Mouse (Mus musculus): ENCODE data around the gene Gm6657. TPM values are rescaled to one million over a fixed set of nuclear protein-coding genes. Genes with fewer than 3 reads are reported as not detected.

The Gm6657 gene
- polyA plus RNA-seq (2011; ENCODE audit: insufficient read depth, insufficient read length, low replicate concordance, missing spikeins): not detected in 2 replicates

- TF ChIP-seq POLR2A (IDR thresholded peaks at IDR 0.05; ENCODE audit: borderline replicate concordance, control insufficient read depth, low read depth, low read length): no peak
- TF ChIP-seq CTCF (IDR thresholded peaks at IDR 0.05; ENCODE audit: control insufficient read depth, insufficient read depth, low read length): no peak
- Histone ChIP-seq H3K4me1 (ENCODE audit: control insufficient read depth, insufficient read depth, low read length) (no peaks in the 10 kb centered on the region), H3K4me3 (replicated peaks; ENCODE audit: control insufficient read depth, low read depth, low read length) (no peak within 1 kb of the TSS), H3K27ac (ENCODE audit: control insufficient read depth, insufficient read depth, low read depth, low read length, poor library complexity) (no peak within 1 kb of the TSS)
Measured at GRCm38 (mm10) chr12:78193942-78194341, at the start of gene Gm6657. TSS of gene Gm6657 (plus strand) at chr12:78194242.

GRCm38 (mm10) chr12:78153308-78154002 lies 40.6 kb upstream of the Gm6657 start:
- Histone ChIP-seq H3K27ac (ENCODE audit: control insufficient read depth, insufficient read depth, low read depth, low read length, poor library complexity) (no peak overlapping the region), H3K4me1 (ENCODE audit: control insufficient read depth, insufficient read depth, low read length) (no peaks in the 10 kb centered on the region), H3K4me3 (replicated peaks; ENCODE audit: control insufficient read depth, low read depth, low read length) (no peak overlapping the region)
- WGBS: 60% methylated on average over 7 of the region's 7 CpGs
- TF ChIP-seq POLR2A (IDR thresholded peaks at IDR 0.05; ENCODE audit: borderline replicate concordance, control insufficient read depth, low read depth, low read length): no peak
- TF ChIP-seq CTCF (IDR thresholded peaks at IDR 0.05; ENCODE audit: control insufficient read depth, insufficient read depth, low read length): no peak

GRCm38 (mm10) chr12:78170178-78170577 lies 23.9 kb upstream of the Gm6657 start:
- TF ChIP-seq POLR2A (IDR thresholded peaks at IDR 0.05; ENCODE audit: borderline replicate concordance, control insufficient read depth, low read depth, low read length) (no peak), CTCF (IDR thresholded peaks at IDR 0.05; ENCODE audit: control insufficient read depth, insufficient read depth, low read length) (no peak)
- H3K27ac ChIP-seq (ENCODE audit: control insufficient read depth, insufficient read depth, low read depth, low read length, poor library complexity): no peak overlapping the region

GRCm38 (mm10) chr12:78173945-78174344 lies 20.1 kb upstream of the Gm6657 start:
- TF ChIP-seq CTCF (IDR thresholded peaks at IDR 0.05; ENCODE audit: control insufficient read depth, insufficient read depth, low read length) (no peak), POLR2A (IDR thresholded peaks at IDR 0.05; ENCODE audit: borderline replicate concordance, control insufficient read depth, low read depth, low read length) (no peak)
- H3K27ac ChIP-seq (ENCODE audit: control insufficient read depth, insufficient read depth, low read depth, low read length, poor library complexity): no peak overlapping the region
- H3K4me1 ChIP-seq (ENCODE audit: control insufficient read depth, insufficient read depth, low read length): no peaks in the 10 kb centered on the region
- no peak overlapping the region for H3K4me3 ChIP-seq (replicated peaks; ENCODE audit: control insufficient read depth, low read depth, low read length)
- WGBS: 74% methylated on average over 3 of the region's 3 CpGs

More at GRCm38 (mm10) chr12:78170178-78170577, 23.9 kb upstream of the Gm6657 start:
- H3K4me3 ChIP-seq (replicated peaks; ENCODE audit: control insufficient read depth, low read depth, low read length): no peak overlapping the region
- H3K4me1 ChIP-seq (ENCODE audit: control insufficient read depth, insufficient read depth, low read length): no peaks in the 10 kb centered on the region

GRCm38 (mm10) chr12:78174671-78175070 lies 19.4 kb upstream of the Gm6657 start:
- H3K4me1 ChIP-seq (ENCODE audit: control insufficient read depth, insufficient read depth, low read length): no peaks in the 10 kb centered on the region
- 86% methylated on average over 4 of the region's 4 CpGs for WGBS
- TF ChIP-seq CTCF (IDR thresholded peaks at IDR 0.05; ENCODE audit: control insufficient read depth, insufficient read depth, low read length) (no peak), POLR2A (IDR thresholded peaks at IDR 0.05; ENCODE audit: borderline replicate concordance, control insufficient read depth, low read depth, low read length) (no peak)
- no peak overlapping the region for H3K27ac ChIP-seq (ENCODE audit: control insufficient read depth, insufficient read depth, low read depth, low read length, poor library complexity)
- no peak overlapping the region for H3K4me3 ChIP-seq (replicated peaks; ENCODE audit: control insufficient read depth, low read depth, low read length)

- TF ChIP-seq POLR2A (IDR thresholded peaks at IDR 0.05; ENCODE audit: borderline replicate concordance, control insufficient read depth, low read depth, low read length) (no peak), CTCF (IDR thresholded peaks at IDR 0.05; ENCODE audit: control insufficient read depth, insufficient read depth, low read length) (no peak)
- 66% methylated on average over 2 of the region's 2 CpGs for WGBS
- no peaks in the 10 kb centered on the region for H3K4me1 ChIP-seq (ENCODE audit: control insufficient read depth, insufficient read depth, low read length)
Measured at GRCm38 (mm10) chr12:78181452-78181851, 12.6 kb upstream of the Gm6657 start.

GRCm38 (mm10) chr12:78195368-78195767 lies 1.3 kb downstream of the Gm6657 start:
- Histone ChIP-seq H3K27ac (ENCODE audit: control insufficient read depth, insufficient read depth, low read depth, low read length, poor library complexity) (no peak overlapping the region), H3K4me3 (replicated peaks; ENCODE audit: control insufficient read depth, low read depth, low read length) (no peak overlapping the region), H3K4me1 (ENCODE audit: control insufficient read depth, insufficient read depth, low read length) (no peaks in the 10 kb centered on the region)
- TF ChIP-seq CTCF (IDR thresholded peaks at IDR 0.05; ENCODE audit: control insufficient read depth, insufficient read depth, low read length) (no peak), POLR2A (IDR thresholded peaks at IDR 0.05; ENCODE audit: borderline replicate concordance, control insufficient read depth, low read depth, low read length) (no peak)
- WGBS: 40% methylated on average over 2 of the region's 2 CpGs

More at GRCm38 (mm10) chr12:78181452-78181851, 12.6 kb upstream of the Gm6657 start:
- no peak overlapping the region for H3K27ac ChIP-seq (ENCODE audit: control insufficient read depth, insufficient read depth, low read depth, low read length, poor library complexity)
- no peak overlapping the region for H3K4me3 ChIP-seq (replicated peaks; ENCODE audit: control insufficient read depth, low read depth, low read length)

GRCm38 (mm10) chr12:78203646-78204045 lies 9.6 kb downstream of the Gm6657 start:
- TF ChIP-seq CTCF (IDR thresholded peaks at IDR 0.05; ENCODE audit: control insufficient read depth, insufficient read depth, low read length) (no peak), POLR2A (IDR thresholded peaks at IDR 0.05; ENCODE audit: borderline replicate concordance, control insufficient read depth, low read depth, low read length) (no peak)
- no peak overlapping the region for H3K27ac ChIP-seq (ENCODE audit: control insufficient read depth, insufficient read depth, low read depth, low read length, poor library complexity)
- 85% methylated on average over 5 of the region's 5 CpGs for WGBS
- no peak overlapping the region for H3K4me3 ChIP-seq (replicated peaks; ENCODE audit: control insufficient read depth, low read depth, low read length)
- no peaks in the 10 kb centered on the region for H3K4me1 ChIP-seq (ENCODE audit: control insufficient read depth, insufficient read depth, low read length)

Measured in bone marrow, adult 2 months (tissue).